Mouse (Mus musculus) myocyte (in vitro differentiated cells): ENCODE measurements around the gene Rtl5.

ENCODE experiments used
- CEBPB ChIP-seq: IDR thresholded peaks from 2 replicates; pipeline ENCODE4 v1.6.1; 2011; ENCODE audit warnings: mild to moderate bottlenecking, moderate library complexity; ENCODE audit not compliant: poor library complexity, insufficient read depth, severe bottlenecking
- POLR2A ChIP-seq: IDR thresholded peaks from one replicate; pipeline ENCODE4 v1.6.1; 2011; ENCODE audit warnings: low read depth, mild to moderate bottlenecking, control low read depth, moderate library complexity; ENCODE audit not compliant: insufficient read length
- TCF12 ChIP-seq: IDR thresholded peaks from one replicate; pipeline ENCODE4 v1.6.1; 2011; ENCODE audit warnings: mild to moderate bottlenecking, control low read depth; ENCODE audit not compliant: poor library complexity, insufficient read depth, severe bottlenecking

DNA sequence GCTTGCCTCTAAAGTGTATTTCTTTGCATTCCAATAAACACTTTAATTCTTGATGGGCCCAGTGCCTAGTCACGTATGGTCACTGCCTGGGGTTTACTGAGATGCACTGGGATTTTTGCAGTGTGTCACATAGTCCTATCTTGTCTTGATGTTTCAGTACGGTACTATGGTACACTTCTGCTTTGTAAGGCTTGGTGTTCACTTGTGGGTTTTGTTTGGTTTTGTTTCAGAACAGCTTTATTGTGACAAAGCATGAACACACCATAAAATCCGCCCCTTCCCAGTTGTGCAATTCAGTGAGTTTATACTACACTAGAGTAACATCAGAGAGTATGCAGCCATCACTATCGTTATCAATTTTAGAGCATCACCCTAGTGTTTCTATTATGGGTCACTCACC is 17.1 kb downstream of the Rtl5 start:
- TF ChIP-seq POLR2A (no peak), CEBPB (no peak), TCF12 (no peak)
